ENCODE assay signal across 29 mouse cellular contexts in the genomic region with DNA sequence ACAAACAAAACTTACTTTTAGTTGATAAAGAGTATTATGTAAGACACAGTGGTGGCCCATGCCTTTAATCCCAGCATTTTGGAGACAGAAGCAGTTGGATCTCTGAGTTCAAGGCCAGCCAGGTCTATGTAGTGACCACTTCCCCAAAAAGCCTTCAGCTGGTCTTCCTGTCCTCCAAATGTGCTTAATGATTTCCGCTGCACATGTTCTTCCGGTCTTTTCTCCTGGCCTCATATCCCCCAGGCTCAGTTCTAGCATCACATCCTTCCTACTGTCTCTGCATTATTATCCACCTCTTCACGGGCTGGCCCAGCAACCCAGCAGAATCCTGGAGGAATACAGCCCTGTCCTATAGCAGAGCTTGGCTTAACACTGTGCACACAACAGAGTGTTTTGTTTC. TPM values are rescaled to one million over a fixed set of nuclear protein-coding genes. Genes with fewer than 3 reads are reported as not detected.
"Had no signal": no experiment of that assay in that cellular context is flagged by ENCODE, and none has a peak within 500 bp of the region (broad histone marks: within the 10 kb centered on the region; RNA-seq: fewer than 3 reads in every experiment).

No protein-coding gene starts in this region.

- H3K4me2 ChIP-seq: liver, embryonic 13.5 days; midbrain, embryonic 12.5 days; midbrain, embryonic 15.5 days; neural tube, embryonic 12.5 days; neural tube, embryonic 15.5 days had no signal

- DNase-seq: kidney, postnatal 36 days; layer of hippocampus, postnatal 36 days; liver, embryonic 13.5 days; lung, adult 2 months; lung, postnatal 14 days; right cerebral cortex, adult 18-20 months; right cerebral cortex, postnatal 14 days; right cerebral cortex, postnatal 4 days; thymus, adult 2 months; thymus, postnatal 14 days; thymus, postnatal 4 days had no signal

- H3K4me1 ChIP-seq: midbrain, embryonic 12.5 days; midbrain, embryonic 15.5 days; neural tube, embryonic 12.5 days had no signal

- H3K9ac ChIP-seq: liver, embryonic 13.5 days; midbrain, embryonic 12.5 days; midbrain, embryonic 15.5 days; neural tube, embryonic 12.5 days; neural tube, embryonic 15.5 days had no signal

- ATAC-seq: midbrain, embryonic 15.5 days had no signal

- H3K27me3 ChIP-seq: liver, embryonic 13.5 days; midbrain, embryonic 12.5 days; midbrain, embryonic 15.5 days; neural tube, embryonic 12.5 days; neural tube, embryonic 15.5 days had no signal

- H3K36me3 ChIP-seq: liver, embryonic 13.5 days; midbrain, embryonic 12.5 days; midbrain, embryonic 15.5 days; neural tube, embryonic 12.5 days; neural tube, embryonic 15.5 days had no signal

- H3K4me3 ChIP-seq: left cerebral cortex, adult 2 months; liver, embryonic 13.5 days; midbrain, embryonic 12.5 days; midbrain, embryonic 15.5 days; neural tube, embryonic 12.5 days; neural tube, embryonic 15.5 days had no signal

- H3K27ac ChIP-seq: kidney, postnatal 0 days; left cerebral cortex, adult 2 months; liver, embryonic 13.5 days; midbrain, embryonic 12.5 days; midbrain, embryonic 15.5 days; neural tube, embryonic 12.5 days; neural tube, embryonic 15.5 days; stomach, postnatal 0 days had no signal

- H3K9me3 ChIP-seq: liver, embryonic 13.5 days; midbrain, embryonic 12.5 days; midbrain, embryonic 15.5 days; neural tube, embryonic 12.5 days; neural tube, embryonic 15.5 days had no signal

RNA-seq across cellular contexts. Expression of a gene that starts 33.3 kb away (rescaled TPM):
- total RNA-seq: layer of hippocampus, adult 8-10 months; layer of hippocampus, postnatal 10 days; layer of hippocampus, postnatal 36 days; left cerebral cortex, adult 2 months; left cerebral cortex, postnatal 10 days; left cerebral cortex, postnatal 36 days; liver, adult 2 months had no signal
- polyA plus RNA-seq: kidney, embryonic 14.5 days; kidney, postnatal 0 days; limb, embryonic 11.5 days; limb, embryonic 14.5 days; liver, adult 2 months; liver, embryonic 13.5 days; liver, embryonic 16.5 days; lung, adult 2 months; lung, embryonic 16.5 days; midbrain, embryonic 12.5 days; midbrain, embryonic 15.5 days; neural tube, embryonic 12.5 days; neural tube, embryonic 15.5 days; stomach, embryonic 14.5 days; stomach, postnatal 0 days; thymus, adult 2 months had no signal
